Mouse (Mus musculus) embryonic facial prominence, embryonic 15.5 days (tissue): ENCODE data around the gene Kdm7a. TPM values are rescaled to one million over a fixed set of nuclear protein-coding genes. Genes with fewer than 3 reads are reported as not detected.

Source experiments
- ATAC-seq: fragments of 200-750 bp; cut with Nextera tagmentation; 2 replicates; pipeline ENCODE4 v1.8.0; 2017; ENCODE audit warnings: low read depth, moderate TSS enrichment; ENCODE audit not compliant: insufficient number of reproducible peaks, low FRiP score, low TSS enrichment
- H3K27ac ChIP-seq: fragments of 300-500 bp; sonication (generic); replicated peaks from 2 replicates; pipeline ENCODE4 v1.5.1; 2015; ENCODE audit warnings: mild to moderate bottlenecking, inconsistent platforms
- H3K27me3 ChIP-seq: fragments of 300-500 bp; sonication (generic); 2 replicates; pipeline ENCODE4 v1.6.1; 2015; ENCODE audit warnings: inconsistent platforms
- H3K36me3 ChIP-seq: fragments of 300-500 bp; sonication (generic); 2 replicates; pipeline ENCODE4 v1.6.1; 2015; ENCODE audit warnings: mild to moderate bottlenecking, inconsistent platforms
- H3K4me1 ChIP-seq: fragments of 300-500 bp; sonication (generic); 2 replicates; pipeline ENCODE4 v1.6.1; 2015; ENCODE audit warnings: inconsistent platforms
- H3K4me2 ChIP-seq: fragments of 300-500 bp; sonication (generic); replicated peaks from 2 replicates; pipeline ENCODE4 v1.6.1; 2015; ENCODE audit warnings: mild to moderate bottlenecking, inconsistent platforms
- H3K4me3 ChIP-seq: fragments of 300-500 bp; sonication (generic); replicated peaks from 2 replicates; pipeline ENCODE4 v1.5.1; 2015; ENCODE audit warnings: mild to moderate bottlenecking, inconsistent platforms
- H3K9ac ChIP-seq: fragments of 300-500 bp; sonication (generic); 2 replicates; pipeline ENCODE4 v1.6.1; 2015; ENCODE audit warnings: inconsistent platforms
- H3K9me3 ChIP-seq: fragments of 300-500 bp; sonication (generic); replicated peaks from 2 replicates; pipeline ENCODE4 v1.6.1; 2016; ENCODE audit warnings: inconsistent platforms
- WGBS: fragments of 180-500 bp; shearing (Covaris S2); methylation state at CpG from one replicate; pipeline ENCODE4 v1.1.7; 2015; 5-methylcytosine and 5-hydroxymethylcytosine counted together
- polyA plus RNA-seq: library from polyadenylated mRNA; unstranded; fragments of >200 nt; fragmentation: Nextera tagmentation; extraction: Ambion mirVana; gene quantifications from 2 replicates; pipeline ENCODE4 v1.2.1, GENCODE M21; 2015

The Kdm7a gene
- 6.3 and 6.8 TPM in 2 replicates for polyA plus RNA-seq

DNA sequence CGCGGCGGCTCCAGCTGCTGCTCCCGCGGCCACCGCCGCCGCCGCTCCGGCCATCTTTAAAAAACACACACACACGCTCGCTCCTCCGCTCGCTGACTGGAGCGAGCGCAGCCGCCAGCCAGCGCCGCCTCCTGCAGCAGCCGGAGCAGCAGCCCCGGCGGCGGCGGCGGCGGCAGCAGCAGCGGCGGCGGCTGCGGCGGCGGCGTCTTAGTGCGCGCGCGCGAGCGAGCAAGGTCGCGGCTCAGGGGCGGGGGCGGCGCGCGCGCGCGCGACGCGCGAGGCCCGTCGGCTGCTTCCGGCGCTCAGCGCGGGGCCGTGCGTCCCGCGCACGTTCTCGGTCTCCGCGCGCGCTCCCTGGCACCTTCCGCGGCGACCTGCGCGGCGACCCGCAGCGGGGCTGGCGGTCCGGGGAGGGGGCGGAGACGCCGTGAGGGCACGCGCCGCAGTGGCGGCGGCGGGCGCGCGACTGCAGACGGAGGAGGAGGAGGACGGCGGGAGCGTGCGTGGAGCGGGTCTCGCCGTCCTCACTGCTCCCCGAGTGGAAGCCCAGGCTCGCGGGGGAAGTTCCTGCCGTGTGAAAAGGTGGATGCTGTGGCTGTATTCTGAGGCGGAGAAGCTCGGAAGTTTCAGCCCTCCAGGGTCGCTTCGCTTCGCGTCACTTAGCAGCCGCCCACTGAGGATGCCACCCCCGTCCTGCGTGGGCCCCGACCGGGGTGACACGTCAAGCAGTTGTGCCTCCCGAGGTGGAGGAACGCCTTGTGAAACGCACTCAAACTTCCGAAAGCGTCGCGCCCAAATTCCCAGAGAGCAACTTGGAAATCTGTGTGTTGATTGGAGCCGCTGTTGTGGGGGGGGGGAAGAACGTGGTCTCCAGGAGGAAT is at the start of gene Kdm7a:
Kdm7a (minus strand) TSS at position 209 of the 881 bp plus-strand sequence.
- H3K4me1 ChIP-seq = peaks cover 12% of the 10 kb centered on the region; the same call in 1 of the 2 replicates
- H3K9ac ChIP-seq = peak within 1 kb of the TSS; percentile 97
- peak within 1 kb of the TSS; percentile 97 for H3K27ac ChIP-seq
- WGBS = under 1% methylated on average over 70 of the region's 124 CpGs
- peak; percentile 86 for ATAC-seq
- peak within 1 kb of the TSS; percentile 69 for H3K4me2 ChIP-seq
- no peaks in the 10 kb centered on the region for H3K36me3 ChIP-seq
- H3K27me3 ChIP-seq = no peaks in the 10 kb centered on the region
- no peaks in the 10 kb centered on the region for H3K9me3 ChIP-seq
- peak within 1 kb of the TSS; percentile 100 for H3K4me3 ChIP-seq

DNA sequence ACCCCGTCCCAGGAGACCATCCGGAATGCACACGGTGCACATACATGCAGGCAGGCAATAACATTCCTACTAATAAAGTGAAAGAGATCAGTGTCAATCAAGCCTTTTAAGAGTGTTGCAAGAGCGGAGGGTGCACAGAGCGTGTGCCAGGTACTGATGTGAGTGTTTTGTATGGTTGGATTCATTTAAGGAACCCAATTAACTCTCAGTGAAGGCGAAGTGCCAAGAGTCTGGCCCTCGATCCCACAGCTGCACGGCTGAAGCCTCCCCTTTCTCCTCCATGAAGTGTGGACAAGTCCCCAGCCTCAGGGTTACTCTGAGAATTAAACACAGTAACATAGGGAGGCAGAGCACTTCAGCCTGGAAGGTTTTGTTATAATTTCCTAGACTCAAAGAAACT is 48.7 kb upstream of the Kdm7a start:
- no peak overlapping the region for H3K4me2 ChIP-seq
- 0 out of 2 replicates have a peak overlapping the region, but pooled peaks have one; percentile 29 for H3K27ac ChIP-seq
- H3K9me3 ChIP-seq = no peaks in the 10 kb centered on the region
- H3K36me3 ChIP-seq = no peaks in the 10 kb centered on the region
- no peak overlapping the region for H3K4me3 ChIP-seq
- no peak overlapping the region for H3K9ac ChIP-seq
- WGBS = 47% methylated on average over 8 of the region's 8 CpGs
- H3K4me1 ChIP-seq = peaks cover 33% of the 10 kb centered on the region
- ATAC-seq = no peak
- H3K27me3 ChIP-seq = no peaks in the 10 kb centered on the region

DNA sequence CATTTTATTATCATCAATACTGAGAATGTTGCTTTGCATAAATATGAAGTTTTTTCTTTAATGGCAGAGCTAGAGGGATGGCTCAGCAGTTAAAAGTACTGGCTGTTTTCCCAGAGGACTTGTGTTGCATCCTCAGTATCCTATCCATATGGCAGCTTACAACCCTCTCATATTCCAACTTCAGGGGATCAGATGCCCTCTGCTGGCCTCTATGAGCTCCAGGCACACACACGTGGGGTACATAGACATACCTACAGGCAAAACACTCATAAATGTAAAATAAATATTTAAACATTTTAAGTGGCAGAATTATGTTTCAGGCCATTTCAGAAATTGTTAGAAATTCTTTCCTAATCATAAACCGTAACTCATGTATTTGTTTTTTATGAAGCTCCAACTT is 43.5 kb upstream of the Kdm7a start:
- Histone ChIP-seq H3K9me3 (no peaks in the 10 kb centered on the region), H3K4me2 (no peak overlapping the region), H3K27ac (no peak overlapping the region), H3K4me3 (no peak overlapping the region), H3K4me1 (peaks cover 6% of the 10 kb centered on the region; the same call in 1 of the 2 replicates), H3K9ac (no peak overlapping the region), H3K36me3 (no peaks in the 10 kb centered on the region), H3K27me3 (no peaks in the 10 kb centered on the region)
- ATAC-seq = no peak
- 84% methylated on average over 2 of the region's 2 CpGs for WGBS

DNA sequence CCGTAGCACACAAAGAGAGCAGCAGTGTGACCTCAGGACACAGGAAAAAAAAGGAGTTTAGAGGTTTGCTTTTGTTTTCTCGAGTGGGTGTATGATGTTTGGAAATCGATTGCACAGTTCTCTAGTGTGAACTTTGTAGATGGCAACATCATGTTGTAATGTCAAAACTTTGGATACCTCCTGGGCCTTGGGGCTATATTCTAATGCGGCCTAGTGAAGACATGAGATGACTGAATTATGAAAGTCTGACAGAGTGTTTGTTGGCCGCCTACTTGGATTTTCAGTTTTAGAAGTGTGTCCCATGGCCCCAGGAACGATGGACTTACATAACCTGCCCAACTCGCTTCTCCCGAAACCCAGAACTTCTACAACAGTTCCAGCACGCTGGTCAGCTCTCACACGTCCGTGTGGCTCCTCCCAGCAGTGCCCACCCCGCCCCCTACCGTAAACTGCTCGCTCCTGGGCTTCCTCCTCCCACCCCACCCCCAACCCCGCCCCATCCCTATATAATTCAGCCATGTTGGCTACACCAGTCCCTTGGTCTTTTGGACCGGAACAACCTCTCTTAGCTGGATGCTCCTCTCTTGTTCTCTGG is 42.7 kb upstream of the Kdm7a start:
- Histone ChIP-seq H3K27ac (no peak overlapping the region), H3K4me2 (no peak overlapping the region), H3K27me3 (no peaks in the 10 kb centered on the region), H3K4me3 (no peak overlapping the region), H3K36me3 (no peaks in the 10 kb centered on the region), H3K9ac (no peak overlapping the region), H3K4me1 (peaks cover 5% of the 10 kb centered on the region; the same call in 1 of the 2 replicates), H3K9me3 (no peaks in the 10 kb centered on the region)
- no peak for ATAC-seq
- WGBS = 41% methylated on average over 16 of the region's 16 CpGs

DNA sequence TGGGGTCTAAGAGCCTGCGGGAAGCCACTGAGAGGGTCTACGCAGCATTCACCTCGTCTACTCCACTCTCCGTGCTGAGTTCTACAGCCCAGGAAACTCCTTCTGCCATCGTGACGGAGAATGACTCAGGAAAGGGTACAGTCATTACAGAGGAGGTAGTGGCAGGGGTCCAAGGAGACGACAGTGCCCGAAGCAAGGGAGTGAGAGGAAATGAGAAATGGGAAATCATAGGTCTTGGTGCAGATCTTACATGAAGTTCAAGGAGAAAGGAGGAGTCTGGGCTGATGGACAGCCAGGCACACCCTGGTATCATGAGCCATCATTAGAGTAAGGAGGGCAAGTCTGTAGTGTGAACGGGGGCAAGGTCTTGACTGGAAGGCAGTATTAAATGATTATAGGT is 37.5 kb upstream of the Kdm7a start:
- H3K27ac ChIP-seq = peak overlapping the region; percentile 83; the same call in 1 of the 2 replicates
- H3K9me3 ChIP-seq = no peaks in the 10 kb centered on the region
- 56% methylated on average over 9 of the region's 9 CpGs for WGBS
- no peak overlapping the region; the same call in 1 of the 2 replicates for H3K4me2 ChIP-seq
- H3K36me3 ChIP-seq = no peaks in the 10 kb centered on the region
- no peak for ATAC-seq
- H3K27me3 ChIP-seq = no peaks in the 10 kb centered on the region
- no peak overlapping the region for H3K9ac ChIP-seq
- H3K4me1 ChIP-seq = peaks cover 25% of the 10 kb centered on the region
- no peak overlapping the region for H3K4me3 ChIP-seq

DNA sequence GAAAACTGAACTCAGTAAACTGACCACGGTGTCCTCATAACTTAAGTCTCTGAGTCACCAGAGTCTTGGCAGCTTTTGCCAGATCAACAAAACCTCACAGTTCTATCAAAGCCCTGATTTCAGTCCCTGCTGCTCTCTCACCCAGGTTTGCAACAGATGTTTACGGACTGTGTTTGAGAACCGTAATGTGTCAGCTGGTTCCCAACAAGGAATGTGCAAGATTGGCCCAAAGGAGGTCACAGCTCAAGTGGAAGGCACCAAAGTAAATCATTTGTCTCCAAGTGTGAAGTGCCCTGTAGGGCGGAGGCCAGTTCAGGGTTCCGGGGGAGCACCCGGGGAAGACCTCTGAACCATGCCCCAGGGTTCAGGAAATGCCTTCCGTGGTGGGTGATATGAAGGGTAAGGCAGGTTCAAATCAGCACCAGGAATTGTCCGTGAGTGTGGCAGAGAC is 36.9 kb upstream of the Kdm7a start:
- H3K4me1 ChIP-seq = peaks cover 25% of the 10 kb centered on the region
- H3K27ac ChIP-seq = peak overlapping the region; percentile 83
- H3K4me2 ChIP-seq = no peak overlapping the region; the same call in 1 of the 2 replicates
- H3K9ac ChIP-seq = no peak overlapping the region
- peak; percentile 12; the same call in 1 of the 2 replicates for ATAC-seq
- H3K9me3 ChIP-seq = no peaks in the 10 kb centered on the region
- H3K36me3 ChIP-seq = no peaks in the 10 kb centered on the region
- H3K4me3 ChIP-seq = no peak overlapping the region
- H3K27me3 ChIP-seq = no peaks in the 10 kb centered on the region
- 46% methylated on average over 8 of the region's 8 CpGs for WGBS

DNA sequence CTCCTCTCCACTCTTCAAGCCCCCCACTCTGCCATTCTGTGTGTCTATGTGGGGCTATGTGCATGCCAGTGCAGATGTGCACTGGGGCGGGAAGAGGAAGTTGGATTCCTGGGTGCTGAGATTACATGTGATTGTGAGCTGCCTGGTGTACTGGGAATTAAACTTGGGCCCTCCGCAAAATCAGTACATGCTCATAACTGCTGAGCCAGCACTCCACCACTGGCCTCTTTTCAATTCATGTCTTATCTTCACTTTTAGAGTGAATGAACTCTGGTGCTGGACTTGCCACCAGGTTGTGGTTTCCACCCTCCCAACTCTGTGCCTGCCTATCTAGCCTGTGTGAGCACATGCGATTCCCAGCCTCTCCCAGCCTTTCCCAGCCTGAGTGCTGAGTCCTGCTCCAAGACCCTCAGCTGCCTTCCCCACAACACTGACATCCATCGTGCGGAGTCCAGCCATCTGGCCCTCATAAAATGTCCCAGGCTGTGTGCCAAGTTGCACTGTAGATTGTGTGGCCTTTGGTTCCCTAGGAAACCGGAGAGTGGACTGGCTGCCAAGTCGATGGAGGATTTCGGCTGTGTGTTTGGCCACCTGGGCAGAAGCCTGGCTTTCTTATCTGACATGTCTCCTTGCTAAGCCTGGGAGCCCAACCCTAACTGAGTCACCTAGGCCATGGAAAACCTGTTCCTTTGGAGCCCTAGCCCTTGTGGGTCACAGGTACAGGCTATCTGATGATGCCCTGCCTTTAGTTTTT is 36.3 kb upstream of the Kdm7a start:
- Histone ChIP-seq H3K36me3 (no peaks in the 10 kb centered on the region), H3K27ac (peak overlapping the region; percentile 83), H3K27me3 (no peaks in the 10 kb centered on the region), H3K4me2 (no peak overlapping the region), H3K4me3 (no peak overlapping the region), H3K9ac (no peak overlapping the region), H3K9me3 (no peaks in the 10 kb centered on the region), H3K4me1 (peaks cover 25% of the 10 kb centered on the region)
- 40% methylated on average over 8 of the region's 8 CpGs for whole genome bisulfite sequencing
- peak; percentile 91 for ATAC-seq

DNA sequence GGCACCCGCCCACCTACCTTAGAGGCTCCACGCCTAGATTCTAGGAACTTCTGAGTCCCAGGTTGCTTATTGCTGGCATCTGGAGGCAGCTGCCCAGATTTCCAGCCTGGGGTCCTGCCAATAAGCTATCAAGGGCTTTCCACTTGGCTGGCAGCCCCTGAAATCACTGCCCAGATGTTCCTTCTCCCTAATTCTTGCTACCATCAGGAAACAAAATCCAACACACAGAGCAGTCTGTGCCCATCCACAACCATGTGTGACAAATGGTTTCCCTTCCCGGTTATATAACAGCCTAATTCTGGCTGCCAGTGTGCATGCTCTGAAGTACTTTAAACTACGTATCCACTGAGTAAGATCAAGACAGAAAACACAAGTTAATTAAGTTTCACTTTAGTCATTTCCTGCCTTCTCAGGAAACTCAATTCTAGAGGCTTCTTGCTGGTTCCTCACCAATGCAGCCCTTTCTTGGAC is 34.9 kb upstream of the Kdm7a start:
- peak overlapping the region; percentile 55; the same call in 1 of the 2 replicates for H3K27ac ChIP-seq
- no peaks in the 10 kb centered on the region for H3K9me3 ChIP-seq
- H3K9ac ChIP-seq = no peak overlapping the region
- H3K4me1 ChIP-seq = peaks cover 25% of the 10 kb centered on the region
- 48% methylated on average over 4 of the region's 4 CpGs for WGBS
- H3K4me2 ChIP-seq = no peak overlapping the region
- H3K36me3 ChIP-seq = no peaks in the 10 kb centered on the region
- no peak overlapping the region for H3K4me3 ChIP-seq
- no peaks in the 10 kb centered on the region for H3K27me3 ChIP-seq
- ATAC-seq = no peak

DNA sequence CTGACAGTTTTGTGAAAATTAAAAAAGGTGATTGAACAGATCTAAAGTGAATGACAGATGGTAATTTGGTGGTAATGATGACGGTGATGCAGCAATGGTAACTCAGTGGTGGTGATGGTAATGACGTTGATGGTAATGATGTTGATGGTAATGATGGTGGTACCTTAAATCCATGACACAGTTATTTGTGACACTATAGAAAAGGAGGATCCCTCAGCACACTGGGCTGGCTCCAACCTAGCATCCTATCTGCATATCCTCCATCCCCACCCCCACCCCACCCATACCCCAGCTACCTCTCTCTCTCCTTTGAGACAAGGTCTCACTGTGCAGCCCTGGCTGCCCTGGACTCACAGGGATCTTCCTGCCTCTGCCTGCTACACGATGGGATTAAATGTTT is 34.4 kb upstream of the Kdm7a start:
- ATAC-seq = no peak
- Histone ChIP-seq H3K9me3 (no peaks in the 10 kb centered on the region), H3K4me1 (peaks cover 25% of the 10 kb centered on the region), H3K4me3 (no peak overlapping the region), H3K9ac (no peak overlapping the region), H3K27me3 (no peaks in the 10 kb centered on the region), H3K27ac (peak overlapping the region; percentile 55; the same call in 1 of the 2 replicates), H3K36me3 (no peaks in the 10 kb centered on the region), H3K4me2 (no peak overlapping the region)
- 73% methylated on average over 3 of the region's 3 CpGs for WGBS

DNA sequence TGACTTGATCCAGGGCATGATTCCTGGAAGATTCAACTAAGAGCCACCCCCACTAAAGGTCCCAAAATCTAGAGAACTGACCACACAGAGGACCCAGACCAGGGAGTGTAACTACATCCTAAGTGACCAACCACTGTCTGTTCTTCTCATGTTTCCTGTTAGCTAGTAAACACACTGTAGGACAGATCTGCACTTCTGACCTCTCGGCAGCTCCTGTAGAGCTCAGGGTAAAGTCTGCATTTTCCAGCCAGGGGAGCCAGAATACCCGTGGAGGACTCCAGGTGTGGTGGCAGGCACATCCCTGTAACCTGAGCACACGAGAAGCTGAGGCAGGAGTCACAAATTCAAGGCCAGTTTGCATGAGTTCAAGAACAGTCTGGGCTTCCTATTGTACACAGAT is 31.3 kb upstream of the Kdm7a start:
- no peak overlapping the region for H3K9ac ChIP-seq
- no peaks in the 10 kb centered on the region for H3K36me3 ChIP-seq
- H3K4me3 ChIP-seq = no peak overlapping the region
- WGBS = 42% methylated on average over 3 of the region's 3 CpGs
- no peak for ATAC-seq
- H3K27me3 ChIP-seq = no peaks in the 10 kb centered on the region
- H3K27ac ChIP-seq = no peak overlapping the region
- no peaks in the 10 kb centered on the region for H3K9me3 ChIP-seq
- H3K4me2 ChIP-seq = no peak overlapping the region
- H3K4me1 ChIP-seq = peaks cover 10% of the 10 kb centered on the region

DNA sequence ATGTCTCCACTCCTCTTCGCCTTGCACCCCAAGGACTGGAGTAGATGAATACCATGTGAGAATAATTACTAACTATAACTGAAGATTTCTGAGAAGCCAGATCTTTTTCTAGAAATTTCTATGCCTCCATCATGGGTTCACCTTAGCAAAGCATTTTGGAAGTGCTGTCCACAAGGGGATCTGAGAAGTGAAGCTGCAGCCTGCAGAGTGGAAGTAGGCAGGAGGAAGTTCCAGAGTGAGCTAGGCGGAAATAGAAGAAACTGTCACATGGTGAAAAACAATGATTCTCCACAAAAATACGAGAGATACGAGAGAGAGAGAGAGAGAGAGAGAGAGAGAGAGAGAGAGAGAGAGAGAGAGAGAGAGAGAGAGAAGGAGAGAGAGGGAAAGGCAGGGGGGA is 26.0 kb upstream of the Kdm7a start:
- Histone ChIP-seq H3K4me1 (no peaks in the 10 kb centered on the region), H3K4me3 (no peak overlapping the region), H3K9me3 (no peaks in the 10 kb centered on the region), H3K9ac (no peak overlapping the region), H3K4me2 (no peak overlapping the region), H3K27me3 (no peaks in the 10 kb centered on the region), H3K36me3 (no peaks in the 10 kb centered on the region), H3K27ac (no peak overlapping the region)
- ATAC-seq = no peak
- WGBS = 78% methylated on average over 4 of the region's 4 CpGs
